Mouse (Mus musculus) hindbrain, embryonic 13.5 days (tissue): ENCODE measurements around the gene Il31. TPM values are rescaled to one million over a fixed set of nuclear protein-coding genes. Genes with fewer than 3 reads are reported as not detected.
"Not testable (repeated sequence)": the region's sequence is repeated elsewhere in the genome, so short reads cannot be mapped to it uniquely, and the experiment has no call there.

Source experiments
- ATAC-seq: fragments of 200-750 bp; cut with Nextera tagmentation; 2 replicates; pipeline ENCODE4 v1.8.0; 2017; ENCODE audit warnings: moderate TSS enrichment; ENCODE audit not compliant: low FRiP score
- H3K27ac ChIP-seq: fragments of 300-500 bp; sonication (generic); 2 replicates; pipeline ENCODE4 v1.5.1; 2015; ENCODE audit warnings: inconsistent platforms, mild to moderate bottlenecking, moderate library complexity
- H3K27me3 ChIP-seq: fragments of 300-500 bp; sonication (generic); 2 replicates; pipeline ENCODE4 v1.6.1; 2015; ENCODE audit warnings: mild to moderate bottlenecking, inconsistent platforms
- H3K36me3 ChIP-seq: fragments of 300-500 bp; sonication (generic); 2 replicates; pipeline ENCODE4 v1.6.1; 2015; ENCODE audit warnings: mild to moderate bottlenecking, inconsistent platforms
- H3K4me1 ChIP-seq: fragments of 300-500 bp; sonication (generic); replicated peaks from 2 replicates; pipeline ENCODE4 v1.6.1; 2015; ENCODE audit warnings: inconsistent platforms
- H3K4me2 ChIP-seq: fragments of 300-500 bp; sonication (generic); 2 replicates; pipeline ENCODE4 v1.6.1; 2015; ENCODE audit warnings: inconsistent platforms, mild to moderate bottlenecking, moderate library complexity
- H3K4me3 ChIP-seq: fragments of 300-500 bp; sonication (generic); 2 replicates; pipeline ENCODE4 v1.5.1; 2015; ENCODE audit warnings: mild to moderate bottlenecking, inconsistent platforms
- H3K9ac ChIP-seq: fragments of 300-500 bp; sonication (generic); 2 replicates; pipeline ENCODE4 v1.6.1; 2015; ENCODE audit warnings: mild to moderate bottlenecking, inconsistent platforms
- H3K9me3 ChIP-seq: fragments of 300-500 bp; sonication (generic); 2 replicates; pipeline ENCODE4 v1.6.1; 2016; ENCODE audit warnings: inconsistent platforms
- WGBS: fragments of 180-500 bp; shearing (Covaris S2); methylation state at CpG from one replicate; pipeline ENCODE4 v1.1.7; 2015; 5-methylcytosine and 5-hydroxymethylcytosine counted together
- polyA plus RNA-seq: library from polyadenylated mRNA; unstranded; fragments of >200 nt; fragmentation: Nextera tagmentation; extraction: Ambion mirVana; gene quantifications from 2 replicates; pipeline ENCODE4 v1.2.1, GENCODE M21; 2015

Gene Il31
- polyA plus RNA-seq, 1 experiment from 2014 or later = not detected

GRCm38 (mm10) chr5:123512102-123512501 lies 22.8 kb upstream of the Il31 start:
- 82% methylated on average over 3 of the region's 3 CpGs for WGBS
- Histone ChIP-seq H3K4me1 (peaks cover 21% of the 10 kb centered on the region), H3K9ac (0 out of 2 replicates have a peak overlapping the region, but pooled peaks have one; percentile 2), H3K9me3 (no peaks in the 10 kb centered on the region), H3K27me3 (peaks cover 5% of the 10 kb centered on the region; the same call in 1 of the 2 replicates), H3K27ac (no peak overlapping the region), H3K4me2 (no peak overlapping the region), H3K4me3 (no peak overlapping the region), H3K36me3 (peaks cover 60% of the 10 kb centered on the region)
- no peak for ATAC-seq

- not testable (repeated sequence) for H3K27me3 ChIP-seq, H3K9me3 ChIP-seq, ATAC-seq, H3K9ac ChIP-seq, H3K4me2 ChIP-seq, H3K27ac ChIP-seq, H3K4me3 ChIP-seq
- peaks cover 53% of the 10 kb centered on the region for H3K36me3 ChIP-seq
- H3K4me1 ChIP-seq = peaks cover 21% of the 10 kb centered on the region
- WGBS = 78% methylated on average over 3 of the region's 3 CpGs
Observed at GRCm38 (mm10) chr5:123511426-123511825, 22.1 kb upstream of the Il31 start.

- 88% methylated on average over 5 of the region's 5 CpGs for WGBS
- no peak for ATAC-seq
- Histone ChIP-seq H3K27me3 (peaks cover 11% of the 10 kb centered on the region; the same call in 1 of the 2 replicates), H3K9ac (no peak within 1 kb of the TSS), H3K36me3 (peaks cover 40% of the 10 kb centered on the region), H3K4me3 (peak within 1 kb of the TSS; percentile 64; the same call in 1 of the 2 replicates), H3K27ac (no peak within 1 kb of the TSS), H3K4me1 (peaks cover 21% of the 10 kb centered on the region), H3K4me2 (peak within 1 kb of the TSS; percentile 77), H3K9me3 (no peaks in the 10 kb centered on the region)
Observed at GRCm38 (mm10) chr5:123510160-123510559, 20.9 kb upstream of the Il31 start, which contains the start of gene B3gnt4. Gene B3gnt4, plus strand, starts transcription at chr5:123510460.

- H3K9me3 ChIP-seq = no peaks in the 10 kb centered on the region
- H3K4me1 ChIP-seq = peaks cover 21% of the 10 kb centered on the region
- WGBS = 9% methylated on average over 12 of the region's 12 CpGs
- H3K9ac ChIP-seq = peak overlapping the region; percentile 76
- ATAC-seq = 0 out of 2 replicates have a peak, but pooled peaks have one; percentile 6
- H3K4me2 ChIP-seq = peak overlapping the region; percentile 77
- H3K27me3 ChIP-seq = peaks cover 14% of the 10 kb centered on the region; the same call in 1 of the 2 replicates
- peaks cover 29% of the 10 kb centered on the region for H3K36me3 ChIP-seq
- H3K27ac ChIP-seq = no peak overlapping the region
- H3K4me3 ChIP-seq = peak overlapping the region; percentile 64
Observed at GRCm38 (mm10) chr5:123508921-123509320, 19.6 kb upstream of the Il31 start.

GRCm38 (mm10) chr5:123507936-123508723 lies 18.8 kb upstream of the Il31 start:
- Histone ChIP-seq H3K4me2 (peak overlapping the region; percentile 77), H3K4me3 (peak overlapping the region; percentile 64), H3K36me3 (peaks cover 26% of the 10 kb centered on the region), H3K27me3 (peaks cover 18% of the 10 kb centered on the region; the same call in 1 of the 2 replicates), H3K9ac (peak overlapping the region; percentile 76), H3K27ac (no peak overlapping the region), H3K9me3 (no peaks in the 10 kb centered on the region), H3K4me1 (peaks cover 24% of the 10 kb centered on the region)
- peak; percentile 87 for ATAC-seq
- WGBS = 1% methylated on average over 43 of the region's 59 CpGs

- Histone ChIP-seq H3K9ac (no peak overlapping the region), H3K4me2 (no peak overlapping the region), H3K4me1 (peaks cover 12% of the 10 kb centered on the region), H3K36me3 (no peaks in the 10 kb centered on the region), H3K27ac (no peak overlapping the region), H3K4me3 (no peak overlapping the region), H3K9me3 (no peaks in the 10 kb centered on the region), H3K27me3 (peaks cover 31% of the 10 kb centered on the region)
- no peak for ATAC-seq
- whole genome bisulfite sequencing = 78% methylated on average over 4 of the region's 4 CpGs
Observed at GRCm38 (mm10) chr5:123501973-123502372, 12.7 kb upstream of the Il31 start.

GRCm38 (mm10) chr5:123499717-123500116 lies 10.4 kb upstream of the Il31 start:
- H3K27me3 ChIP-seq = peaks cover 28% of the 10 kb centered on the region
- H3K27ac ChIP-seq = no peak overlapping the region
- H3K36me3 ChIP-seq = no peaks in the 10 kb centered on the region
- H3K9me3 ChIP-seq = no peaks in the 10 kb centered on the region
- no peak overlapping the region for H3K4me2 ChIP-seq
- peaks cover 16% of the 10 kb centered on the region for H3K4me1 ChIP-seq
- 52% methylated on average over 4 of the region's 4 CpGs for WGBS
- H3K9ac ChIP-seq = no peak overlapping the region
- ATAC-seq = no peak
- H3K4me3 ChIP-seq = no peak overlapping the region

GRCm38 (mm10) chr5:123489935-123490334 lies 646 bp upstream of the Il31 start:
- H3K4me1 ChIP-seq = peaks cover 13% of the 10 kb centered on the region
- H3K36me3 ChIP-seq = no peaks in the 10 kb centered on the region
- H3K4me2 ChIP-seq = no peak overlapping the region
- H3K9me3 ChIP-seq = no peaks in the 10 kb centered on the region
- no peak overlapping the region for H3K9ac ChIP-seq
- H3K27me3 ChIP-seq = peaks cover 13% of the 10 kb centered on the region
- no peak for ATAC-seq
- no peak overlapping the region for H3K27ac ChIP-seq
- H3K4me3 ChIP-seq = no peak overlapping the region
- WGBS = 67% methylated on average over 9 of the region's 9 CpGs

- ATAC-seq = no peak
- H3K9me3 ChIP-seq = no peaks in the 10 kb centered on the region
- no peak overlapping the region for H3K4me2 ChIP-seq
- no peak overlapping the region for H3K27ac ChIP-seq
- peaks cover 13% of the 10 kb centered on the region for H3K27me3 ChIP-seq
- H3K4me3 ChIP-seq = no peak overlapping the region
- H3K36me3 ChIP-seq = no peaks in the 10 kb centered on the region
- WGBS = 86% methylated on average over 11 of the region's 11 CpGs
- no peak overlapping the region for H3K9ac ChIP-seq
- peaks cover 13% of the 10 kb centered on the region for H3K4me1 ChIP-seq
Observed at GRCm38 (mm10) chr5:123487659-123488395, 1.5 kb downstream of the Il31 start.

GRCm38 (mm10) chr5:123473817-123474216 lies 15.5 kb downstream of the Il31 start:
- 50% methylated on average over 5 of the region's 5 CpGs for WGBS
- no peak for ATAC-seq
- H3K9ac ChIP-seq = no peak overlapping the region
- H3K27me3 ChIP-seq = no peaks in the 10 kb centered on the region
- no peak overlapping the region for H3K4me2 ChIP-seq
- H3K27ac ChIP-seq = no peak overlapping the region
- H3K36me3 ChIP-seq = no peaks in the 10 kb centered on the region
- H3K4me3 ChIP-seq = no peak overlapping the region
- no peaks in the 10 kb centered on the region for H3K4me1 ChIP-seq
- no peaks in the 10 kb centered on the region for H3K9me3 ChIP-seq

GRCm38 (mm10) chr5:123470784-123471400 lies 18.4 kb downstream of the Il31 start:
- Histone ChIP-seq H3K4me3 (no peak overlapping the region), H3K27ac (no peak overlapping the region), H3K9ac (no peak overlapping the region), H3K4me2 (no peak overlapping the region), H3K36me3 (no peaks in the 10 kb centered on the region), H3K4me1 (no peaks in the 10 kb centered on the region), H3K9me3 (no peaks in the 10 kb centered on the region), H3K27me3 (no peaks in the 10 kb centered on the region)
- no peak for ATAC-seq
- 63% methylated on average over 10 of the region's 10 CpGs for WGBS

- 97% methylated on average over 1 of the region's 1 CpGs for WGBS
- ATAC-seq = no peak
Observed at GRCm38 (mm10) chr5:123464638-123465037, 24.7 kb downstream of the Il31 start.

More at GRCm38 (mm10) chr5:123464638-123465037, 24.7 kb downstream of the Il31 start:
- Histone ChIP-seq H3K4me3 (no peak overlapping the region), H3K4me1 (no peaks in the 10 kb centered on the region), H3K27ac (no peak overlapping the region), H3K36me3 (no peaks in the 10 kb centered on the region), H3K4me2 (no peak overlapping the region), H3K9ac (no peak overlapping the region), H3K27me3 (no peaks in the 10 kb centered on the region), H3K9me3 (no peaks in the 10 kb centered on the region)
